Mouse (Mus musculus): ENCODE measurements at regions not wholly inside any gene's neighbourhood (a gene's known extent, or its start where the extent isn't known, plus 50 kb on each side); places are given as distances from the start of the nearest gene placed in this dataset.

DNA sequence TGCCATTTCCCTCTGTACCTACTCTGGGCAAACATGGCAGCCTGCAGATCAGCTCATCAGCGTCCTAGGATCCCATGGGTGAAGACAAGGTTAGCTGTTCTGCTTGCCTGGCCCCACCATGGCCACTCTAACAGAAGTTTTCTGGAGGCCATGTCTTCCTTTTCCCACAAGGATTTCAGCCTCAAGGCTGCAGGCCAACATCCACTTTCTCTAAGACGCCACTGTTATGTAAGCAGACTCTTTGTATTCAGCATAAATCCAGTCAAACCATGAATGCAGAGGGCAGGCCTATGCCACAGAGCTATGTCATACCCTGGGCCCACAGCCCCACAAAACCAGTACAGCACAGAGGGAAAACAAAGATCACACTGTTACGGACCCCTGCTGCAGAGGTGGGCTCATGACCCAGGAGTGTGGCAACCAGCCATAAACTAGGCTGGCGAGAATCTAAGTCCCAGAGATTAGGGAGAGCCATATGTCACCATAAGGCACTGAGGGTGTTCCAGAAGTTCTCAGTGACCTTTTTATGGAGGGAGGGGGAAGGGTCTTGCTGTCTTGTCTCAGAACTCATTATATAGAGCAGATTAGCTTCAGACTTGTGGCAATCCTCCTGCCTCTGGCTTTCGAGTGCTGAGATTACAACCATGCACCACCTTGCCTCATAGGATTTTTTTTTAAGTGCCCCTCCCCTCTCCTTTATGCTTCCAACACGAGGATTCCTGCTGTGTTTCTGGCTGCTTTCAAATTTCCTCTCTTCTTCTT, 63.2 kb upstream of the Eml4 start:
- no peak for TF ChIP-seq TAL1 (IDR thresholded peaks at IDR 0.05; ENCODE audit: low read length)
- TF ChIP-seq GATA1 (IDR thresholded peaks at IDR 0.05; ENCODE audit: low read length) = no peak
